Mouse (Mus musculus) myocyte (in vitro differentiated cells): ENCODE data around the gene Tlr3. TPM values are rescaled to one million over a fixed set of nuclear protein-coding genes. Genes with fewer than 3 reads are reported as not detected.

Source experiments
- H3K27me3 ChIP-seq: one replicate; pipeline ENCODE4 v1.6.1; 2011; ENCODE audit not compliant: control insufficient read depth, insufficient read depth, insufficient read length
- H3K36me3 ChIP-seq: one replicate; pipeline ENCODE4 v1.6.1; 2011; ENCODE audit not compliant: control insufficient read depth, insufficient read depth
- H3K4me2 ChIP-seq: one replicate; pipeline ENCODE4 v1.6.1; 2011; ENCODE audit warnings: low read depth, control low read depth
- H3K4me3 ChIP-seq: one replicate; pipeline ENCODE4 v1.5.1; 2011; ENCODE audit warnings: mild to moderate bottlenecking, control low read depth, moderate library complexity
- H3K79me2 ChIP-seq: one replicate; pipeline ENCODE4 v1.6.1; 2011; ENCODE audit not compliant: control insufficient read depth, insufficient read depth
- H3ac ChIP-seq: one replicate; pipeline ENCODE4 v1.6.1; 2011; ENCODE audit not compliant: control insufficient read depth, insufficient read length
- CEBPB ChIP-seq: IDR thresholded peaks from 2 replicates; pipeline ENCODE4 v1.6.1; 2011; ENCODE audit warnings: mild to moderate bottlenecking, moderate library complexity; ENCODE audit not compliant: poor library complexity, insufficient read depth, severe bottlenecking
- E2F4 ChIP-seq: IDR thresholded peaks from one replicate; pipeline ENCODE4 v1.6.1; 2011; ENCODE audit warnings: mild to moderate bottlenecking, control low read depth, moderate library complexity; ENCODE audit not compliant: insufficient read depth
- MAX ChIP-seq: IDR thresholded peaks from one replicate; pipeline ENCODE4 v1.6.1; 2011; ENCODE audit warnings: low read depth, mild to moderate bottlenecking, control low read depth
- MYOD1 ChIP-seq, 3 experiments: IDR thresholded peaks; one replicate each; pipeline ENCODE4 v1.6.1; 2011; ENCODE audit warnings: control low read depth in 2 of 3, low read depth in 2 of 3, mild to moderate bottlenecking in 2 of 3, moderate library complexity in 1 of 3; ENCODE audit not compliant: insufficient read length in 2 of 3, control insufficient read depth in 1 of 3
- MYOG ChIP-seq, 3 experiments: IDR thresholded peaks; one replicate each; pipeline ENCODE4 v1.6.1; 2011; ENCODE audit warnings: control low read depth in 2 of 3, low read depth in 2 of 3, mild to moderate bottlenecking in 2 of 3; ENCODE audit not compliant: insufficient read length in 2 of 3, control insufficient read depth in 1 of 3, insufficient read depth in 1 of 3
- POLR2A ChIP-seq: IDR thresholded peaks from one replicate; pipeline ENCODE4 v1.6.1; 2011; ENCODE audit warnings: low read depth, mild to moderate bottlenecking, control low read depth, moderate library complexity; ENCODE audit not compliant: insufficient read length
- POLR2AphosphoS2 ChIP-seq: IDR thresholded peaks from one replicate; pipeline ENCODE4 v1.6.1; 2011; ENCODE audit warnings: low read depth, control low read depth; ENCODE audit not compliant: insufficient read length
- REST ChIP-seq: IDR thresholded peaks from one replicate; pipeline ENCODE4 v1.6.1; 2011; ENCODE audit warnings: mild to moderate bottlenecking, control low read depth, moderate library complexity; ENCODE audit not compliant: insufficient read depth, insufficient read length
- SRF ChIP-seq: IDR thresholded peaks from one replicate; pipeline ENCODE4 v1.6.1; 2011; ENCODE audit warnings: low read depth; ENCODE audit not compliant: control insufficient read depth, insufficient read length
- TCF12 ChIP-seq: IDR thresholded peaks from one replicate; pipeline ENCODE4 v1.6.1; 2011; ENCODE audit warnings: mild to moderate bottlenecking, control low read depth; ENCODE audit not compliant: poor library complexity, insufficient read depth, severe bottlenecking
- TCF3 ChIP-seq: IDR thresholded peaks from one replicate; pipeline ENCODE4 v1.6.1; 2011; ENCODE audit warnings: low read depth, control low read depth; ENCODE audit not compliant: insufficient read length
- USF1 ChIP-seq: IDR thresholded peaks from one replicate; pipeline ENCODE4 v1.6.1; 2011; ENCODE audit warnings: low read depth, mild to moderate bottlenecking, control low read depth, moderate library complexity
- polyA plus RNA-seq: library from polyadenylated mRNA; unstranded; fragments of >200 nt; fragmentation: generic; extraction: Trizol; gene quantifications from one replicate; pipeline ENCODE4 v1.2.1, GENCODE M21; 2012; ENCODE audit warnings: missing spikeins

Gene Tlr3
- polyA plus RNA-seq, 1 experiment = 0.06 TPM

DNA sequence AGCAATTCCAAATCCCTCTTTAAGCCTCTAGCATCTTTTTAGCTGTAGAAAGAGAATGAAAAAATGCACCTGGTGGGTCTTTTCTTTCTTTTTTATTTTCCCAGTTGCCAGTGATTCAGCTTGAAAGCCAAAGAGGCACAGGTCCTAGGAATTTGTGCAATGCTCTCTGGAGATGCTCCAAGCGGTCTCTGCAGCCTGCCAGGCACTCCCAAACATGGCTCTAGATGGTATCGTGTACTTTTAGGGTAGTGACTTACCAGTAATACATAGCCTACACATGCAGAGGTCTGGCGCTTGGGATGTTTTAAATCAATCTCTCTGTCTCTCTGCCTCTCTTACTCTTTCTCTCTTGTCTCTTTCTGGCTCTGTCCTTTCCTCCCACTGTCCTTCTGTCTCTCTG, 38.0 kb upstream of the Tlr3 start:
- H3K79me2 ChIP-seq = no peaks in the 10 kb centered on the region
- H3K27me3 ChIP-seq = no peaks in the 10 kb centered on the region
- H3K4me2 ChIP-seq = no peak overlapping the region
- no peak overlapping the region for H3K4me3 ChIP-seq
- no peak for TF ChIP-seq POLR2AphosphoS2
- TF ChIP-seq USF1 = no peak
- no peaks in the 10 kb centered on the region for H3K36me3 ChIP-seq
- H3ac ChIP-seq = no peak overlapping the region

DNA sequence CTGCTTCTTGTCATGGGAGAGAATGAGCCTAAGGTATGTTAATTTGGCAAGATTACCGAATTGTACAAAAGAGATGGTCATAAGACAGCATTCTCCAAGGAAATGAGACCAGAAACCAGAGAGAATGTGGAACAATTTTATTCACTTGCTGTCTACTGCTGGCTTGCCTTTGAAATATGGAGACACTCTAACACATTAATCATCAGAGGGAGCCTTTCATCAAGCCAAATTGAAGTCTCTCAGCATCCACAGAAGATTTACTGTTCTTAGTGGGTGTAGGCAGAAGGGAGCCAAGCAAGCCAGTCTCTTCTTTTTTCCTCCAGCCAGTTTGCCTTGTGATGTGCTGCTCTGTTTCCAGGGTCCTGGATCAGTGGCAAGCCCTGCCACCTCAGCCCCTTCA, 37.4 kb upstream of the Tlr3 start:
- Histone ChIP-seq H3K4me3 (no peak overlapping the region), H3K27me3 (no peaks in the 10 kb centered on the region), H3ac (no peak overlapping the region), H3K79me2 (no peaks in the 10 kb centered on the region), H3K36me3 (no peaks in the 10 kb centered on the region), H3K4me2 (no peak overlapping the region)
- TF ChIP-seq USF1 (no peak), TCF3 (no peak), MYOD1 (IDR thresholded peaks at IDR 0.05; ENCODE audit: control insufficient read depth in 1 of 3, insufficient read length in 2 of 3, low read depth in 2 of 3) (no peak), MYOG (IDR thresholded peaks at IDR 0.05; ENCODE audit: control insufficient read depth in 1 of 3, insufficient read depth in 1 of 3, insufficient read length in 2 of 3, low read depth in 2 of 3) (no peak), POLR2AphosphoS2 (no peak), SRF (no peak), CEBPB (no peak), POLR2A (no peak), E2F4 (no peak), TCF12 (no peak), REST (no peak), MAX (no peak)

DNA sequence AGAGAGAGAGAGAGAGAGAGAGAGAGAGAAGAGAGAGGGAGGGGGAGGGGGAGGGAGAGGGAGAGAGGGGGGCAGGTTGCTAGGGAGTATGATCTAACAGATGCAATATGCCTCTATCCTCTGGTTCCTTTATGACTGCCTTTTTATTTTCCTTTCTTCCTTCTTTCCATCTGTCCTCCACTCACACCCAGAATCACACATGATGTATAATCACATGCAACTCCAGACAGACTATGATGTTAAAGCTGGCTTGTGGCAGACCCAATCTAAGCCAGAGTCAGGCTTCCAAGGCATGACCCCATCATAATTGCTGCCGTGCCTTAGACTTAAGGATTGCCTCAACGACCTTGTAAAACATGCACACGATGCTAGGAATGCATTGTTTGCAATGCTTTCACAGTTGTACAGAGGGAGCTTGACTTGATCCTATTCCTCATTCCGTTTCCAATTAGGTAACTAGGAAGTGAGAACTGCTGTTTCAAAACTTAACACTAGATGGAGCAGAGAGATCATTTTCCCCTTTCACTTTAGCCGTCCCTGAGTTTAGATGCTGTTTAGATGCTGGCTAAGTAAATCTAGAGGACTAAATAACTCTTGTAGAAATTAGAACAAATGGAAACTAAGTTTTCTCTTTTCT, 28.1 kb upstream of the Tlr3 start:
- no peak overlapping the region for H3ac ChIP-seq
- no peak overlapping the region for H3K4me2 ChIP-seq
- no peaks in the 10 kb centered on the region for H3K27me3 ChIP-seq
- H3K4me3 ChIP-seq = no peak overlapping the region
- H3K79me2 ChIP-seq = no peaks in the 10 kb centered on the region
- H3K36me3 ChIP-seq = no peaks in the 10 kb centered on the region
- TF ChIP-seq E2F4 = no peak
- TF ChIP-seq USF1 = no peak
- TF ChIP-seq MYOD1 (IDR thresholded peaks at IDR 0.05; ENCODE audit: control insufficient read depth in 1 of 3, insufficient read length in 2 of 3, low read depth in 2 of 3) = no peak
- TF ChIP-seq REST = no peak
- no peak for TF ChIP-seq TCF12
- no peak for TF ChIP-seq MAX
- no peak for TF ChIP-seq MYOG (IDR thresholded peaks at IDR 0.05; ENCODE audit: control insufficient read depth in 1 of 3, insufficient read depth in 1 of 3, insufficient read length in 2 of 3, low read depth in 2 of 3)
- no peak for TF ChIP-seq SRF
- TF ChIP-seq TCF3 = no peak
- no peak for TF ChIP-seq POLR2A
- TF ChIP-seq POLR2AphosphoS2 = no peak
- no peak for TF ChIP-seq CEBPB

DNA sequence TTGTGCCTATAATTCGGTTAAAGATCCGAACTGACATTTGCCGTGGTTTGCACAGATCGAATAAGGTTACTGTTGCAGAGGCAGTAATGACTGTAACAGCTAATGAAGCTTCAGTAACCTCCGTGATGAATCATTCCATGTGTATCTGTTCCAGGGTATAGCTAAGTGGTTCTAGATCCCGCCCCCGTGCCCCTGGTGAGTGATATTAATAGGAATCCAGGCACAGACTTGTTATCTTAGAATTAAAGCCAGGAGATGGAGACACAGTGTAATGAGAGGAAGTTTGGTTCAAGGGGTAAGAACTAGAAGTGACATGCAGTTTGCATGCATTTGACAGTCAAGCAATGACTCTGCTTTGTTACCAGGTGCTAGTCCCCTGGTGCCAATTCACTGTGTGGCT, 9.3 kb upstream of the Tlr3 start:
- H3K27me3 ChIP-seq = no peaks in the 10 kb centered on the region
- no peak overlapping the region for H3K4me3 ChIP-seq
- TF ChIP-seq MYOD1 (IDR thresholded peaks at IDR 0.05; ENCODE audit: control insufficient read depth in 1 of 3, insufficient read length in 2 of 3, low read depth in 2 of 3) = no peak
- no peak for TF ChIP-seq TCF12
- no peak for TF ChIP-seq E2F4
- no peak for TF ChIP-seq POLR2A
- TF ChIP-seq USF1 = no peak
- TF ChIP-seq MAX = no peak
- TF ChIP-seq CEBPB = no peak
- TF ChIP-seq SRF = no peak
- TF ChIP-seq TCF3 = no peak
- no peak for TF ChIP-seq POLR2AphosphoS2
- no peak for TF ChIP-seq REST
- TF ChIP-seq MYOG (IDR thresholded peaks at IDR 0.05; ENCODE audit: control insufficient read depth in 1 of 3, insufficient read depth in 1 of 3, insufficient read length in 2 of 3, low read depth in 2 of 3) = no peak
- H3K79me2 ChIP-seq = no peaks in the 10 kb centered on the region
- H3ac ChIP-seq = no peak overlapping the region
- H3K36me3 ChIP-seq = no peaks in the 10 kb centered on the region
- no peak overlapping the region for H3K4me2 ChIP-seq

DNA sequence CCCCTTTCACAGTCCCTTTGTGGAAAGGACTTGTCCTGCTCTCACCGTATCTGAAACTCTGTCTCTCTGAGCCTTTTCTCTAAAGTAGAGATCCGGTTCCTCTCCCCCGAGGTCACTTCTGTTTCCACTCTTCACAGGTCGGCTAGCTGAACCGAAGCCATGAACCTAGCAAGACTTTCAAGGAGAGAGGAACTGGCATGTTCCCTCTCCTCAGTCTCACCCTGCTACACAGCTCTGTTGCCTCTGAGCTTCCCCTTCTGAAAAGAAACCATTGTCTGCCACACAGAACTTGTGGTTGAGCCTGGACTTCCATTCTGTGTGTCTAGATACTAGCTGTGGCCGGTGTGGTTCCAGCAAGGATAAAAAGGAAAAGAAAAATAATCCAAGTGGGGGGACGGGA, 4.1 kb upstream of the Tlr3 start:
- Histone ChIP-seq H3K4me3 (no peak overlapping the region), H3K36me3 (no peaks in the 10 kb centered on the region), H3ac (no peak overlapping the region), H3K27me3 (peaks cover 5% of the 10 kb centered on the region), H3K79me2 (no peaks in the 10 kb centered on the region), H3K4me2 (no peak overlapping the region)
- TF ChIP-seq POLR2AphosphoS2 = no peak
- no peak for TF ChIP-seq MYOG (IDR thresholded peaks at IDR 0.05; ENCODE audit: control insufficient read depth in 1 of 3, insufficient read depth in 1 of 3, insufficient read length in 2 of 3, low read depth in 2 of 3)
- TF ChIP-seq USF1 = no peak
- no peak for TF ChIP-seq REST
- no peak for TF ChIP-seq TCF12
- no peak for TF ChIP-seq CEBPB
- TF ChIP-seq MAX = no peak
- TF ChIP-seq E2F4 = no peak
- no peak for TF ChIP-seq MYOD1 (IDR thresholded peaks at IDR 0.05; ENCODE audit: control insufficient read depth in 1 of 3, insufficient read length in 2 of 3, low read depth in 2 of 3)
- TF ChIP-seq TCF3 = no peak
- no peak for TF ChIP-seq POLR2A
- TF ChIP-seq SRF = no peak
